Mouse (Mus musculus) MEL (cell line): ENCODE measurements around the gene Rdh11. TPM values are rescaled to one million over a fixed set of nuclear protein-coding genes. Genes with fewer than 3 reads are reported as not detected.

Source experiments
- DNase-seq: peaks from one replicate; pipeline ENCODE4 v3.0.0; 2011; ENCODE audit warnings: low read depth, low spot score
- H3K27ac ChIP-seq: 2 replicates; pipeline ENCODE4 v1.5.1; 2012; ENCODE audit warnings: low read depth, mild to moderate bottlenecking, control low read depth, low read length, moderate library complexity; ENCODE audit not compliant: control insufficient read depth
- H3K27me3 ChIP-seq, 2 experiments: fragments of 150-350 bp in 1 of 2; sonication (generic) in 1 of 2; 2 replicates each; pipeline ENCODE4 v1.6.1; 2012; ENCODE audit warnings: low read length in 2 of 2, mild to moderate bottlenecking in 2 of 2, improper control_type of control experiment in 1 of 2, moderate library complexity in 1 of 2; ENCODE audit not compliant: insufficient read depth in 2 of 2, control insufficient read depth in 1 of 2
- H3K36me3 ChIP-seq, 2 experiments: 2 replicates each; pipeline ENCODE4 v1.6.1; 2012 to 2014; ENCODE audit warnings: low read length in 2 of 2, improper control_type of control experiment in 1 of 2, inconsistent platforms in 1 of 2, mild to moderate bottlenecking in 1 of 2; ENCODE audit not compliant: insufficient read depth in 2 of 2, control insufficient read depth in 1 of 2
- H3K4me1 ChIP-seq, 2 experiments: fragments of 150-350 bp in 1 of 2; sonication (generic) in 1 of 2; 2 replicates each; pipeline ENCODE4 v1.6.1; 2012; ENCODE audit warnings: low read length in 2 of 2, improper control_type of control experiment in 1 of 2, mild to moderate bottlenecking in 1 of 2; ENCODE audit not compliant: insufficient read depth in 2 of 2, control insufficient read depth in 1 of 2
- H3K4me3 ChIP-seq, 2 experiments: fragments of 150-350 bp in 1 of 2; sonication (generic) in 1 of 2; 2 replicates each; pipeline ENCODE4 v1.5.1; 2012; ENCODE audit warnings: low read depth in 2 of 2, low read length in 2 of 2, mild to moderate bottlenecking in 2 of 2, moderate library complexity in 2 of 2, control low read depth in 1 of 2, improper control_type of control experiment in 1 of 2; ENCODE audit not compliant: control insufficient read depth in 1 of 2, insufficient read depth in 1 of 2
- H3K79me2 ChIP-seq: 2 replicates; pipeline ENCODE4 v1.6.1; 2012; ENCODE audit warnings: mild to moderate bottlenecking, low read length, moderate library complexity; ENCODE audit not compliant: control insufficient read depth, poor library complexity, insufficient read depth
- H3K9ac ChIP-seq: 2 replicates; pipeline ENCODE4 v1.6.1; 2012; ENCODE audit warnings: low read depth, mild to moderate bottlenecking, control low read depth, low read length, moderate library complexity; ENCODE audit not compliant: control insufficient read depth, poor library complexity, severe bottlenecking
- H3K9me3 ChIP-seq: fragments of 150-350 bp; sonication (generic); replicated peaks from 2 replicates; pipeline ENCODE4 v1.6.1; 2012; ENCODE audit warnings: mild to moderate bottlenecking, low read length, improper control_type of control experiment, moderate library complexity; ENCODE audit not compliant: insufficient read depth
- BHLHE40 ChIP-seq: IDR thresholded peaks from 2 replicates; pipeline ENCODE4 v1.6.1; 2012; ENCODE audit warnings: low read depth, mild to moderate bottlenecking, inconsistent platforms, low read length, improper control_type of control experiment, borderline replicate concordance
- CTCF ChIP-seq, 3 experiments: IDR thresholded peaks in 2 of 3; conservative IDR thresholded peaks in 1 of 3; 2 replicates each; pipeline ENCODE4 v1.5.1; 2011 to 2012; ENCODE audit warnings: low read length in 3 of 3, low read depth in 2 of 3, mild to moderate bottlenecking in 2 of 3, improper control_type of control experiment in 1 of 3, inconsistent platforms in 1 of 3, mixed read lengths in 1 of 3, moderate library complexity in 1 of 3; ENCODE audit not compliant: control insufficient read depth in 1 of 3, insufficient read depth in 1 of 3, poor library complexity in 1 of 3, severe bottlenecking in 1 of 3
- E2F4 ChIP-seq: IDR thresholded peaks from 2 replicates; pipeline ENCODE4 v1.6.1; 2011; ENCODE audit warnings: low read depth, low read length, improper control_type of control experiment, borderline replicate concordance
- ELF1 ChIP-seq: IDR thresholded peaks from 2 replicates; pipeline ENCODE4 v1.6.1; 2014; ENCODE audit warnings: low read depth, mild to moderate bottlenecking, inconsistent platforms, low read length, improper control_type of control experiment, moderate library complexity
- EP300 ChIP-seq, 2 experiments: IDR thresholded peaks; 2 replicates each; pipeline ENCODE4 v1.6.1; 2011; ENCODE audit warnings: improper control_type of control experiment in 2 of 2, low read length in 2 of 2, low read depth in 1 of 2, mild to moderate bottlenecking in 1 of 2
- ETS1 ChIP-seq: IDR thresholded peaks from 2 replicates; pipeline ENCODE4 v1.6.1; 2012; ENCODE audit warnings: low read depth, mild to moderate bottlenecking, inconsistent platforms, low read length, improper control_type of control experiment, moderate library complexity
- GATA1 ChIP-seq: IDR thresholded peaks from 2 replicates; pipeline ENCODE4 v1.6.1; 2011; ENCODE audit warnings: low read depth, low read length, improper control_type of control experiment
- KAT2A ChIP-seq: conservative IDR thresholded peaks from 2 replicates; pipeline ENCODE4 v1.6.1; 2012; ENCODE audit warnings: low read depth, low read length, improper control_type of control experiment, inconsistent platforms
- MAFK ChIP-seq: IDR thresholded peaks from 2 replicates; pipeline ENCODE4 v1.6.1; 2011; ENCODE audit warnings: low read depth, mild to moderate bottlenecking, low read length, improper control_type of control experiment, borderline replicate concordance
- MAX ChIP-seq: IDR thresholded peaks from 2 replicates; pipeline ENCODE4 v1.6.1; 2011; ENCODE audit warnings: low read length, improper control_type of control experiment
- MEF2A ChIP-seq: IDR thresholded peaks from 2 replicates; pipeline ENCODE4 v1.6.1; 2014; ENCODE audit warnings: low read depth, mild to moderate bottlenecking, inconsistent platforms, low read length, improper control_type of control experiment; ENCODE audit not compliant: poor library complexity, insufficient replicate concordance, severe bottlenecking; ENCODE audit errors: extremely low read depth
- MXI1 ChIP-seq: IDR thresholded peaks from 2 replicates; pipeline ENCODE4 v1.6.1; 2011; ENCODE audit warnings: mild to moderate bottlenecking, low read depth, low read length, improper control_type of control experiment
- MYC ChIP-seq: IDR thresholded peaks from 2 replicates; pipeline ENCODE4 v1.6.1; 2011; ENCODE audit warnings: low read depth, mild to moderate bottlenecking, low read length, improper control_type of control experiment, moderate library complexity
- NRF1 ChIP-seq: IDR thresholded peaks from 2 replicates; pipeline ENCODE4 v1.6.1; 2014; ENCODE audit warnings: low read depth, mild to moderate bottlenecking, inconsistent platforms, low read length, improper control_type of control experiment, moderate library complexity; ENCODE audit not compliant: poor library complexity, insufficient read depth, severe bottlenecking
- POLR2A ChIP-seq, 2 experiments: IDR thresholded peaks; 2 replicates each; pipeline ENCODE4 v1.6.1; 2011 to 2012; ENCODE audit warnings: low read length in 2 of 2, mild to moderate bottlenecking in 2 of 2, control low read depth in 1 of 2, improper control_type of control experiment in 1 of 2, low read depth in 1 of 2, moderate library complexity in 1 of 2; ENCODE audit not compliant: control insufficient read depth in 1 of 2, insufficient read depth in 1 of 2, poor library complexity in 1 of 2
- POLR2AphosphoS2 ChIP-seq: IDR thresholded peaks from 2 replicates; pipeline ENCODE4 v1.6.1; 2011; ENCODE audit warnings: low read length, improper control_type of control experiment
- POLR2AphosphoS5 ChIP-seq: IDR thresholded peaks from 2 replicates; pipeline ENCODE4 v1.6.1; 2012; ENCODE audit warnings: low read depth, borderline replicate concordance, mild to moderate bottlenecking, inconsistent platforms, low read length, moderate library complexity, mixed read lengths
- SIN3A ChIP-seq: IDR thresholded peaks from 2 replicates; pipeline ENCODE4 v1.6.1; 2012; ENCODE audit warnings: low read length, improper control_type of control experiment, inconsistent platforms
- USF1 ChIP-seq: IDR thresholded peaks from 2 replicates; pipeline ENCODE4 v1.6.1; 2014; ENCODE audit warnings: low read depth, mild to moderate bottlenecking, inconsistent platforms, low read length, improper control_type of control experiment, moderate library complexity
- ZC3H11A ChIP-seq: IDR thresholded peaks from 2 replicates; pipeline ENCODE4 v1.6.1; 2012; ENCODE audit warnings: low read depth, mild to moderate bottlenecking, inconsistent platforms, low read length, improper control_type of control experiment
- ZNF384 ChIP-seq: IDR thresholded peaks from 2 replicates; pipeline ENCODE4 v1.6.1; 2012; ENCODE audit warnings: low read depth, mild to moderate bottlenecking, inconsistent platforms, low read length, improper control_type of control experiment
- polyA plus RNA-seq, 2 experiments: library from polyadenylated mRNA; stranded (reverse) in 1 of 2; unstranded in 1 of 2; fragments of >175 nt in 1 of 2; fragments of >200 nt in 1 of 2; gene quantifications; 2 replicates each; pipeline versions ENCODE4 v1.2.1 to v1.2.4; 2012; ENCODE audit warnings: low replicate concordance in 2 of 2, low read depth in 1 of 2; ENCODE audit not compliant: insufficient read length in 2 of 2, insufficient read depth in 1 of 2, missing spikeins in 1 of 2
- total RNA-seq: library from RNA; depleted of rRNA; stranded (reverse); fragments of 300-350 nt; gene quantifications from 2 replicates; pipeline ENCODE4 v1.2.3, GENCODE M21; 2012

The Rdh11 gene
- total and polyA plus RNA-seq, 3 experiments: 22.0 to 44.5 (median 29.8) TPM

DNA sequence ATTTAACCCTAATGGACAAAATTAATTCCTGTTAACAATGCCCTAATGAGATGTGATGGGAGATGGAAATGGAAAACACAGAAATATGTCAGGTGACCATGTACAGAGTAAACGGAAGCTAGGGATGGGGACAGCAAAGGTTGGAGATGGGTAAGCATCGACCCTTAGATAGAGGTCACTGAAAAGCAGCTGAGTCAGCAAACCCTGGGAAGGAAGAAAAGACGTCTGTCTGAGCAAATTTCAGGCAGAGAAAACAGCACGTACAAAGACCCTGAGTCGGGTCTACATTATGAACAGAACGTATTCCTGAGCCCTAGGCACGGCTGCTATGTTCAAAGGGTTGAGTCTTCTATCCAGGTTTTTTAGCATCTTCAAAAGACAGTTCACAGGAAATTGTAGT, 55.1 kb downstream of the Rdh11 start:
- Histone ChIP-seq H3K4me1 (no peaks in the 10 kb centered on the region), H3K4me3 (no peak overlapping the region), H3K9me3 (no peaks in the 10 kb centered on the region), H3K9ac (no peak overlapping the region), H3K36me3 (0 out of 4 replicates have a peak, but pooled peaks cover 0 to 4% of the 10 kb centered on the region in 2 experiments), H3K27ac (no peak overlapping the region), H3K79me2 (no peaks in the 10 kb centered on the region), H3K27me3 (peaks cover 3 to 6% of the 10 kb centered on the region in 2 experiments)
- DNase-seq: no peak
- TF ChIP-seq ELF1 (no peak), MEF2A (no peak), ZC3H11A (no peak), MAFK (no peak), MYC (no peak), NRF1 (no peak), CTCF (IDR thresholded peaks at IDR 0.05 in 2 of 3, conservative IDR thresholded peaks at IDR 0.05 in 1 of 3; ENCODE audit: control insufficient read depth in 1 of 3, insufficient read depth in 1 of 3, low read depth in 2 of 3, low read length in 3 of 3, poor library complexity in 1 of 3, severe bottlenecking in 1 of 3) (no peak), ZNF384 (no peak), KAT2A (no peak), ETS1 (no peak), POLR2AphosphoS5 (no peak), POLR2A (IDR thresholded peaks at IDR 0.05; ENCODE audit: control insufficient read depth in 1 of 2, insufficient read depth in 1 of 2, low read depth in 1 of 2, low read length in 2 of 2, poor library complexity in 1 of 2) (no peak), SIN3A (no peak), MAX (no peak), POLR2AphosphoS2 (no peak), GATA1 (no peak), E2F4 (no peak), MXI1 (no peak)

DNA sequence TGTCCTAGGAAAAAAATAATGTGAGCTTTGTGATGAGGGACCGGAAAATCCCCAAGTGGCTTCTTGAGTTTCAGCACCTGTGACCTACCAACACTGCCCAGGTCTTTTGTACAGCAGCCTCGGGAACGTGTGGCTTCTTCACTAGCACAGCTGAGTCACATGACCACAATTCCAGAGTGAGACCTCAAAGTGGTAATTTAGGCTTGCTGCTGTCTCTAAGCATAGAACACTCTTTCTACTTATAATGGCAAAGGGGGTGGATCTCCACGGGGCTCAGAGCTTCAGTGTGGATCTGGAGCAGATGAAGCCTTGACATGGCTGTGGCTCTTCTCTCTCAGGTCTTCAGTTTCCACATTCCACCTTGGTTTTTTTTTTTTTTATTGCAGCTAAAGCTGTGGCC, 57.0 kb downstream of the Rdh11 start:
- 0 out of 4 replicates have a peak, but pooled peaks cover 0 to 4% of the 10 kb centered on the region in 2 experiments for H3K36me3 ChIP-seq
- H3K79me2 ChIP-seq: no peaks in the 10 kb centered on the region
- no peak overlapping the region for H3K27ac ChIP-seq
- no peak overlapping the region for H3K4me3 ChIP-seq
- peak; percentile 60 for TF ChIP-seq USF1
- no peak for TF ChIP-seq MYC
- TF ChIP-seq E2F4: no peak
- no peak for TF ChIP-seq BHLHE40
- TF ChIP-seq EP300 (IDR thresholded peaks at IDR 0.05; ENCODE audit: low read depth in 1 of 2, low read length in 2 of 2): no peak
- DNase-seq: no peak
- peaks cover 3 to 12% of the 10 kb centered on the region in 2 experiments for H3K27me3 ChIP-seq
- H3K4me1 ChIP-seq: no peaks in the 10 kb centered on the region
- no peak overlapping the region for H3K9ac ChIP-seq
- H3K9me3 ChIP-seq: no peaks in the 10 kb centered on the region
